Mouse (Mus musculus): ENCODE results near the gene Atp5d.

DNA sequence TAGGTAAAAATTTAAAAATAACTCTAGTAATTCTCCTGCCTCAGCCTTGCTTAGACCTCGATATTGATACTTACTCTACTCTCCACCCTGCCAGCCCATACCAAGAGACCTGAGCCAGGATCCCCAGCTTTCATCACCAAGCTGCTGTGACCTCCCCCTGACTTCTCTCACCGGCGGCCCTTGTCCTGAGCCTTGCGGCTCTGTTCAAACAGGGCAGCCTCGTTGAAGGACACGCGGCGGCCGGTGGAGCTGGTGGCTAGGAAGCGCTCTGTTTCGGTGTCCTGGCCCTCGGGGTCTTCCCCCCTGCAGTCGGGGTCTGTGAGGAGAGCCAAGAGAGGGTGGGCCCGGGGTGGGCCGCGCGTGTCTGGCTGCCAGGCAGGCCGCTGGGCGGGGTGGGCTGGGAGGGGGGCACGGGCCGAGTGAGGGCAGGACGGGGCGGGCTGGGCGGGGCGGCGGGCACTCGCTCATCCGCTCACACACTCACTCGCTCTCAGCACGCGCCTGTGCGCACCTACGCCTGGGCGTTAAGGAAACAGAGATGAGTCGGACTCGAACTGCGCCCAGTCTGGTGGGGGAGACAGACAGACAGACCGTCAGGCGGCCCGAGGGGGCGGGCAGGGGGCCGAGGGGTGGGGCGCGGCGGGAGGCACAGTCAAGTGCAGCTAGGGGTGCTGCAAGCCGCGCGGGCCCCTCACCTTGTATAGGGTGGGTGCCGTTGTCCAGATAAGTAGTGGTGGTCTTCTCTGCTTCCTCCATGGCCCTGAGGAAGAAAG, 2.1 kb upstream of the Atp5d start:
- TF ChIP-seq POLR2A (IDR thresholded peaks at IDR 0.05; ENCODE audit: borderline replicate concordance, extremely low read depth, low read depth, low read length) = no peak
- no peak for TF ChIP-seq CTCF (IDR thresholded peaks at IDR 0.05; ENCODE audit: insufficient read depth, low read length)

Measured in lung, adult 2 months (tissue).